Mouse (Mus musculus) megakaryocyte progenitor cell, adult 5-6 weeks (primary cell): ENCODE results near the gene Cdc42ep1. TPM values are rescaled to one million over a fixed set of nuclear protein-coding genes. Genes with fewer than 3 reads are reported as not detected.

Experiments
- ATAC-seq: replicated peaks from 2 replicates; pipeline ENCODE4 v1.8.0; 2016; ENCODE audit warnings: mild to moderate bottlenecking, moderate TSS enrichment, inconsistent platforms; ENCODE audit not compliant: poor library complexity
- total RNA-seq, 2 experiments: library from RNA; stranded (forward) in 1 of 2; stranded (reverse) in 1 of 2; fragments of 157-497, 149-512 nt in 1 of 2; fragments of 200-1000 nt in 1 of 2; gene quantifications; 2 replicates each; pipeline versions ENCODE4 v1.2.3 to v1.2.4; 2015 to 2017

The Cdc42ep1 gene
- not detected in 2 replicates for total RNA-seq (2015)
- not detected in 2 replicates for total RNA-seq (2017)

DNA sequence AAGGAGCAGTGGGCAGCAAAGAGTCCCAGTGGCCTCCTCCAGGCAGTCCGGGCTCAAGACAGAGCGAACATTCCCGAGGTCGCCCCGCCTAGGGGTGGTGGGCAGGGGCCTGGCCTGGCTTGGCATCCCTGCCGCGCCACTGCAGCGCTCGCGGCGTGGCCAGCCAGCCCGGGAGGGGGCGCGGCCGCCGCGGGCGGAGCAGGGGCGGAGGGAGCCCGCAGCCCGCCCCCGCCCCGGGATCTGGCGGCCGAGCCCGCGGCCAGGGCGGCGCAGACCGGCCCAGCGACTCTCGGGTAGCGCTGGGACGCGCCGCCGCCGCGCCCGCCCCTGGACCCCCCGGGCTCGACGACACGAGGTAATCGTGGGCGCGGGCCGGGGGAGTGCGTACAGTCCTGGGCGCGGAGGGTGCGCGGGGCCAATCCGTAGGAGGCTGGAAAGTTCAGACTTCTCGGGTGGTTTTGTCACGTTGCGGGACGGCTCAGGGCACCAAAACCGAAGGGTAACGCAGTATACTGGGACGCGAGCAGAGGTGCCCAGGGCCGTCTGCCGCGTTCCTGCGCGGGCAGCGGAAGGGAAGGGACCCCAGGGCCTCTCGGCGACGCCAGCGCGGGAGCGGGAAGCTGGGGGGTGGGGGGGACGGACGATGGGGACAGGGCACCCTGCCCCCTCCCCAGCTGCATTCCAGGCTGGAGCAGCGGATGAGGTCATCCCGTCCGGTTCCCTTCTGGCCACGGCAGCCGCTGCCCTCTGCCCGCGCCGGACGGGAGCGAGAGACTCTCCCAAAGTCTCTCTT, at the start of gene Cdc42ep1:
TSS of gene Cdc42ep1 (plus strand) at position 254 of the 793 bp plus-strand sequence.
- ATAC-seq, result no peak

DNA sequence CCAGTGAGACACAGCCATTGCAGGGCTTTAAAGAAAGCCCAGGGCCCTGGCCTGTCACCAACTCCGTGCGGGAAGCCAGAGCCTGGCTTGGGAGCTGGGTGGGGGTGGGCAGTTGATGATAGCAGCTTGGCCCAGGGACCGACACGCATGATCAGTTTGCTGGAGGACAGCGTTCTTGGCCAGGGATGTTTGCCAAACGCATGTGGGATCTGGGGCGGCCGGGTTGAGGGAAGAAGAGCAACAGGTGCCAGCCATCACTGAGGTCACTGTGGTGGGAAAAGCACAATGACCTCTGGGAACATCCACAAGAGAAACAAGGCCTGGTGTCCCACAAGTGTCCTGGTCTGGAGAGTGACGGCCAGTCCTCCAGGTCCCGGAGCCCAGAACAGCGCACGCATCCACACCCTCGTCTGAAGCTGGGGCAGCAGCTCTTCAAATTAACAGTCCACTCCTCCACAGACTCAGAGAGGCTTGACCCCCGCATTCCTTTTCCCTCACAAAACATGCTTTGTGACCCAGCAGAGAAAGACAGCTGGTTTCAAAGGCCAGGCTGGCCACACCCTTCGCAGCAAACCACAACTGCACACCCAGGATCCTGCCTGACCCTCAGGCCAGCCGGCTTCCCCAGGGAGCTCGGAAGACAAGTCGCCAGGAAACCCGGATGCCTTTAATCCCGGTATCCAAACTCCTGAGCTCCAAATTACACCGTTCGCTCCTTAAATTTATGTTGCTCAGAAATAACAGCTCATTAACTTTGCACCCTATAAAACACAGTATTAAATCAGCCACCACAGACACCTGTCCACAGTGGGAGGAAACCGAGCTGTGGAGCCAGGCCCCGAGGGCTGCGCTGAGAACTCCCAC, 46.0 kb upstream of the Cdc42ep1 start:
- ATAC-seq, result no peak

DNA sequence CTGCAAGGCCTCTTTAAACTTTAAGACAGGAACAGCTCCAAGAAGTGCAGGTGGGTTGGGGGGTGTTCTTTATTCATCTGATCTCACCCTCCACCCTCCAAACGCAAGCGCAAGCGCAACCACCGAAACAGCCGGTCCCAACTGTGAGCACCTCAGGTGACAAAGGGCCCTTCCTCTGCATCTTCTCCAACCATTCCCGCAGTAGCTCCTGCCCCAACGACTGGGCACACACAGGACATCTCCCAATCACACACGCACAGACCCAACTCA, 45.4 kb upstream of the Cdc42ep1 start:
- no peak for ATAC-seq

DNA sequence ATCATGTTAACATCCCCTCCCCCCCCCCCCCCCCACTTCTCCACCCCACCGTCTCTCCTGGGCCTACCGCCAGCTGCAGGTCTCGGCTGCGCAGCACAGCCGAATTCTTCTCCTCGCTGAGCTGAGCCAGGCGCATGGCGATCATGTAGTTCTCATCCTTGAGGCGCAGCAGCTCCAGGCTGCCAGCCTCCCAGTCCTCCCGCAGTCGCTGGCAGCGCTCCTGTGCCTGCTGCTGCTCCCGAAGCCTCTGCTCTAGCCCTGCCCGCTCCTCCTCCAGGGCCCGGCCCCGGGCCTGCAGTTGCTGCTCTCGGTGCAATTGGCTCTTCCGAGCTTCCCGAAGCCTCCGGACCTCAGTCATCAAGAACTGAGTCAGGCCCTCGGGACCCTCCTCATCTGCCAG, 43.4 kb upstream of the Cdc42ep1 start:
- ATAC-seq, result no peak

DNA sequence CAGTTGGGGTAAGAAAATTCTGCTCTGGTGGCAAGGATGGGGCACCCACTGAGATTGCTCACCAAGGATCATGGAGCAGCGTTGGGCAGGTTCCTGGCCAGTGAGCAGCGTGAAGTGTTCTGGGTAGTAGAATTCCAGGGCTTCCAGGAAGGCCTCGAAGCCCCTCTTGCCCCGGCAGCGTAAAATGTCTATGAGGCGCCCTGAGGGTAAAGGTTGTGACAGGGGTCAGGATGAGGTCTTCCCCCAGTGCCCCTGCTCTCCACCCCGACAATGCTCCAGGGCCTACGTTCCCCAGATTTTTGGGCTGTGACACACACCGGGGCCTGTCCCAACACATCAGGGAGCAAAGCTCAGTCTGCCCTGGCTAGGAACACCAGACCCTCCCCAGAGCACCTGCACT, 40.9 kb upstream of the Cdc42ep1 start:
- no peak for ATAC-seq

DNA sequence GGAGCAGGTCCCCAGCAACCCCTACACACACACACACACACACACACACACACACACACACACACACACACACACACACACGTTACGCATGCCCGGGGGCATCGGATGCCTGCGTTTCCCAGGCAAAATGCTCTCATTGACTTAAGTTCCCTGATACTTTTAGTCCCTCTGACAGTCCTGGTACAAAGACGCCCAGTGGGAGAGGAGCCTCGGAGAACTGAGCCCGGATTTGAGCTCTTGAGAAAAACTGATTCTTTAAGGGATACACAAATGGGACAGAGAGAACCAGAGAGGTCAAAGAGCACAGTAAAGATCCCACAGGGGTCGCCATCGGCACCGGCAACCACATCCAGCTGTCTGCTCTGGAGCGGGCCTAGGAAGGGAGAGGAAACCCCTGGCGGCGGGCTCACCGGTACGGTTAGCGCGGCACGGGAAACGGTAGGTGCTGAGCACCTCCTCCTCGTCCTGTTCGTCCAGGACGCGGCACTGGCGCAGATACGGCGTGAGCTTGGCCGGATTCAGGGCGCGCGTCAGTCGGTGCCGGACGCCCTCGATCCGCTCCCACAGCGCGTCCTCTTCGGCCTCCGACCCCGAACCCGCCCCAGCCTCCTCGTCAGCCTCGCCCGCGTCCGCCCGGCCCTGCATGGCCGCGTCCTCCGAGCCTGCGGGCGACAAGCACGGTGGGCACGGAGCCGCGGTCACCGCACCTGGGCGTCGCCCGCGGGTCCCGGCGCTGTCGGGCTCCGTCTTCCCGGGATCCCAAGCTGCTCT, 40.3 kb upstream of the Cdc42ep1 start:
- ATAC-seq, result 0 out of 2 replicates have a peak, but pooled peaks have one; percentile 16

DNA sequence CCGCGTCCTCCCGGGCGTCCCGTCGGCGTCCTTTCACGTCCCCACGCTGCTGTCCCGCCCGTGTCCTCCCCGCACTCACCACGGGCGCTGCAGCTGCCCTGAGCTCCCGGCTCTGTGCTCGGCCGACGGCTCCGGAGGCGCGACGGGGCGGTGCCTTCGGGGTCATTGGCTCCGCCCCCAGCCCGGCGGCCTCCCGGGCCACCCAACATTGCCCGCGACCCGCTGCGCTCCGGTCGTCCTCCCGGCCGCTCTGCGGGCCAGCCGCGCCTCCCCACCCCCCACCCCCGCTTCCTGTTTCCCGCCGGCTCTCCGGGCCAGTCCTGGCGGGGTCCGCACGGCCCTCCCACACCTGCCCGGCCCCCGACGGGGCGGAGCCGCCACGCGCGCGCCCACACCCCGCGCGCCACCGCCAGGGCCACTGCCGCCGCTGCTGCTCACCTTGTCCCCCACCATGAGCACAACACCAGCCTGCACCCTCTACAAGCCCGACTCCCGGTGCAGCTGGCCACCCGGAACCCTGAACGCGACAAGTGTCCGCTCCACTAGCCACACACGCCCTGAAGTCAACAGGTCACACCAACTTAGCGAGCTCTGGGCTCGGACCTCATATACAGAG, 39.5 kb upstream of the Cdc42ep1 start, which contains the start of gene Card10:
TSS of gene Card10 (minus strand) at position 267 of the 616 bp plus-strand sequence.
- peak; percentile 59 for ATAC-seq

DNA sequence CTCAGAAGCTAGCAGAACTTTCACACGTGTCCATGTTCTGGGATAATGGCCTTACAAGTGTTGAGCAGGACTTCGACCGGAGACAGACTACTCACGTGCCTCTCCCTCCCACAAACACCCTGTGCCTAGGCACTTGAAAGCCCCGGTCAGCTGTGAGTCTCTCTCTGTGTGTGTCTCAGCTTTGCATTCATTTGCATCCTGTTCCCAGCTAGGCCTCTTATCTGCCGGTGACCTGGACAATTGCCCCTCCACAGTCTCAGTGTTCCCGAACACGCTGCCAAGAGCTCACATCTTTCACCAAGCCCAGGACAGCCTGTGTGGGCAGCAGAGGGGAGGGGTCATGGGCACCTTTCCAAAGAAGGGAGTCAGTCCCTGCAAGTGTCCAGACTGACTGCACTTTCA, 38.9 kb upstream of the Cdc42ep1 start:
- no peak for ATAC-seq

DNA sequence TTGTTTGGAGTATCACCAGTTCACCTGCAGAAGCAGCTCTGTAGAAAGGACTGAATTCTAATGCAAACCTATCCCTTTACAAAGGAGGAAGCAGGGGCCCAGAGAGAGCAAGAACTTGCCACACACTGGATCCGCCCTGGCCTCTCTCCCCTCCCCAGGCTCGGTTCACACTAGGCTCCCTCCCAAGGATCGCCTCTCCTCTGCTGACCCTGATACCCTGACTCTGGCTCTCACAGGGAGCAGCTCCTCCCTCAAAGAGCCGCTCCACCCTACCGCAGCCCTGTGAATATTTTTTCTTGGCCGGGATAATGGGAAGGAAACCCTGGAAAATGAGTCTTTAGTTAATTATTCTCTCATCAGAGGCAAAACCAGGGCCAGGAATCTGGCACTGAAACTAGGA, 38.1 kb upstream of the Cdc42ep1 start:
- ATAC-seq, result peak; percentile 48; the same call in 1 of the 2 replicates

DNA sequence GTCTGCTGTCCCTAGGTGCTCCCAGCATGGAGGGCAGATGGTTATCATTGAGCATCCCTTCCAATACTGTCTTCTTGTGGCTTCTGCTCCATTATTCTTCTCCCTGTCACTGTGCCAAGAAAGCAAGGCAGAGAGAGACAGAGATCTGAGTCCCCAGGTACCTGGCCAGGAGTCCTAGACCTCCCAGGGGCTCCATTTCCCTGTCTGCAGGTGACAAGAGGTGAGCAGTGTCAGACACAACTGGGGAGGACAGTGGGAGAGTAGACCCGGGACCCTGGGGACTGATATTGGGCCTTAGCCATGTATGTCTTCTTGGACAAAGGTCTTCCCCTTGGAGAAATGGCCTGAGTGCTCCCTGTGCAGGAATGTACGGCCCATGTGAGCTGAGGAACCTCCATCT, 37.1 kb upstream of the Cdc42ep1 start:
- no peak for ATAC-seq

DNA sequence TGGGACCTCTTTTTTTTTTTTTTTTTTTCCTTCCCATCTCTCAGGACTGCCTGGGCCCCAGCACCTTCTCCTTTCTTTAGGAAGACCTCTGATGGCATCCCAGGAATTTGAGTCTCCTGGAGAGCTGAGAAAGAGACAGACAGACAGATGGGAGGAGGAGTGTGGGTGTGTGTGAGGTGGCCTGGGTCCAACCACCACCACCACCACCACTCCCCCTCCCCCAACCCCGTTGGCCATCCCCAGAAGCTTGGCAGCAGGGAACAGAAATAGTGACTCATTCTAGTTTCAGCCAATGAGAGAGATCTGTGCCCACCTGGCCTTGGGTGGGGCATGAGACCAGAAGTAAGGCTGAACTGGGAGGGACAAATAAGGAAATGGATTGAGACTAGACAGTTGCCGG, 35.8 kb upstream of the Cdc42ep1 start:
- no peak for ATAC-seq

DNA sequence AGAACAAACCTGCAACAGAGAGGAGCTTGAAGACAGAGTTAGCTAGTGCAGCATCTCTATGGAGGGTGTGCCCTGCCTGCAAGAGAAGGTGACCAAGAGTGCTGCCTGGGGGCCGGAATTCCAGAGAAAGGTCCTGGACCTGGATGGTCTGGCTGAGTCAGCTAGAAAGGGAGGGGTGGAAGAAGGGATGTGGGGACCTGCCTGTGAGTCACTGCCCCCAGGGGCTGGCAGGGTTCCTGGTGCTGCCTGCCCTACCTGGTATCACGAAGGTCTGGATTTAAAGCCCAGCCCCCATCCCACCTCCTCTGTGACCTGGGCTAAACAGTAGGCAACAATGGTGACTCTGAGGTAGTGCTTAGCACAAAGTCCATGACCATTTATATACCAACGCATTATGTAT, 35.3 kb upstream of the Cdc42ep1 start:
- ATAC-seq, result no peak

DNA sequence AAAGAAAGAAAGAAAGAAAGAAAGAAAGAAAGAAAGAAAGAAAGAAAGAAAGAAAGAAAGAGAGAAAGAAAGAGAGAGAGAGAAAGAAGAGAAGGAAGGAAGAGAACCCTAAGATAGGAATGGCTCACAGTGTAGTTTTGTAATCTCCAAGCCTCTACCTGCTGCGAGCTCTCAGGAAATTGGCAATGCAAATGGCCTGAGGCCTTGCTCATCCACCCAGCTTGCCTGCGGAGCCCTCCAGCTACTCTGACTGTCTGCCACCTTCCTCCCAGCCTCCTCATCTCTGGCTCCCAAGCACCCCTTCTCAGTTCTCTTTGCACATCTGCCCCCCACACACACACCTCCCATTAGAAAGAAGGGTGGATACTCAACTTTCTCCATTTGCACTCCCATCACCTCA, 33.4 kb upstream of the Cdc42ep1 start:
- no peak for ATAC-seq

DNA sequence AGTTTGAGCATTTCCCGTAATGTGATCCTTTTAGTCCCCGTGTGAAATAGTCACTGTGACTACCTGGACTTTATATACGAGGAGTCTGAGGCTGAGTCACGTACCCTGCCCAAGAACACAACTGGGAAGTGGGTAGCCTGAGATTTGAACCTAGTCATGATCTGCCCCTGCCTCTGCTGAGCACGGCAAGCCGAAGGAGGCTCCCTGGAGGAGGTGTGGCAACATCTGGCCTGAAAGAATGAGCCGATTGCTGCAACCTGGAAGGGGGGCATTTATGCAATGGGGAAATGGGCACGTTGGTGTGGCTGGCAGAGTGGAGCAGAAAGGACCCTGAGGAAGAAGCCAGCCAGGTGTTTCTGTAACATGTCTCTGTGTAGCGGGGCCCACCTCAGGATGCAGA, 32.7 kb upstream of the Cdc42ep1 start:
- peak; percentile 79 for ATAC-seq

DNA sequence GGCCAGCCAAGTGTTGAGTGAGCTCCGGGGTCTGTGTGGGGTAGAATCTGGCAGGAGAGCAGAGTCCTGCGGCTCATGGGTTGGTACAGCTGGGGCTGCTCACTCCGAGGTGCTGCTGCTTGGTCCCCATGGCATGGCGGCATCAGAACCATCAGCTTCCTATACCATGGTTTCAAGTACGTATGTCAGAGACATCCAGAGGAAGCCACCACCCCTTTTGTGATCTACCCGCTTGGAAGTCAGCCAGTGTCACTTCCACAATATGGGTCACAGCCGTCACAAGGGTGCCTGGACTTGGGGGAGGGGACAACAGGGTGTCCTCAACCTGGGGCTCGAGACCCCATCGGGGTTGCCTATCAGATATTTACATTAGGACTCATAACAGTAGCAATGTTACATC, 32.3 kb upstream of the Cdc42ep1 start:
- ATAC-seq, result peak; percentile 68

DNA sequence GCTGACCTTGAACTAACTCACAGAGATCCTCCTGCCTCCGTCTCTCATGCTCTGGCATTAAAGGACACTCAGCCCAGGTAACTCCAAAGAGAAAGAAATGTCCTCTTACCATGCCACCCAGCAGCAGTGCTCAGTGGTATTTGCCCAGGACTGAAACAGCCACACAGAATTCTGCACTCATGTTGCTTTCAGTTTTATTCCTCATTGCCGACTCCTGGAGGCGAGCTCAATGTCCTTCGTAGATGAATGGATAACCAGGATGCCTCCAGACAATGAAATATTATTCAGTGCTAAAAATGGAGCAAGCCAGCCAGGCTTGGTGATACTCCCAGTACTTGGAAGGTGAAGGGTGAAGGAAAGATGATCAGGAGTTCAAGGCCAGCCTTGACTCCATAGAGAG, 28.8 kb upstream of the Cdc42ep1 start:
- ATAC-seq, result no peak

DNA sequence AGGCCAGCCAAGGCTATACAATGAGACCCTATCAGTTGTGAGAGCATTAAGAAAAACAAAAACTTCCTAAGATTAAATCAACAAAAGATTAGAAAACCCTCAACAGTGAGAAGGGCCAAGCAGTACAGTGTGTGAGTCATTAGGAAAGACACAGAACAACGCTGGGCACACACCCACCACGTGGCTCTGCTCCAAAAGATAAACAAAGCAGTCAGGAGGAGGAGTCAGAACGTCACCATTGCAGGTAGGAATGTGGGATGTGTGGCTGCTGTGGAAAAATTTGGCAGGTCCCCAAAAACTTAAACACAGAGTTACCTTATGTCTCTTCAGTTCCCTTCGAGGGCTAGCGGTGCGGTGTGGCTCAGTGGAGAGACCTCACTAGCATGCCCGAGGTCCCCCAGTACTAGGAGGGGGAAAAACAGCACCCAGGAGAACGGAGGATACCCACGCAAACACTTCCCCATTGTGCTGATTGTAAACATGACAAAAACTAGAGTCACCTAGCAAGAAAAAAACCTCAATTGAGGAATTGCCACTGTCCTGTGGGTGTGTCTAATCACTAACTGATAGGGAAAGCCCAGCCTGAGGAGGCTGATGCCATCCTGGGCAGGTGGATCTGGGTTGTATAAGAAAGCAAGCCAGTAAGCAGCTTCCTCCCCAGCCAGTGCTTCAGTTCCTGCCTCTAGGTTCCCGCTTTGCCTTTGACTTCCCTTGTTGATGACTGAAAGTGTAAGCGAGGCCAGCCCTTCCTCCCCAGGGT, 26.9 kb upstream of the Cdc42ep1 start:
- ATAC-seq, result peak; percentile 76

DNA sequence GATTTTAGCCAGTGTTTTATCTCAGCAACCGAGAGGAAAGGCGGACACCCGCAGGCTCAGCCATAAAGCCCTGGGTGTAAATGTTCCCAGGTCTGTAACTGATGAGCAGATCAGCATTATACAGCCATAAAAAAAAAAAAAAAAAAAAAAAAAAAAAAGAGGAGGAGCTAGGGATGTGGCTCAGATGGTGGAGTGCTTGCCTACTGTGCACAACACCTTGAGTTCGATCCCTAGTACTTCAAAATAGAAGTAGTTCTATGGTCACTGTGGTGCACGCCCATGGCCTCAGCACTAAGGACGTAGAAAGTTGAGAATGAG, 26.4 kb upstream of the Cdc42ep1 start:
- ATAC-seq, result peak; percentile 4; the same call in 1 of the 2 replicates

DNA sequence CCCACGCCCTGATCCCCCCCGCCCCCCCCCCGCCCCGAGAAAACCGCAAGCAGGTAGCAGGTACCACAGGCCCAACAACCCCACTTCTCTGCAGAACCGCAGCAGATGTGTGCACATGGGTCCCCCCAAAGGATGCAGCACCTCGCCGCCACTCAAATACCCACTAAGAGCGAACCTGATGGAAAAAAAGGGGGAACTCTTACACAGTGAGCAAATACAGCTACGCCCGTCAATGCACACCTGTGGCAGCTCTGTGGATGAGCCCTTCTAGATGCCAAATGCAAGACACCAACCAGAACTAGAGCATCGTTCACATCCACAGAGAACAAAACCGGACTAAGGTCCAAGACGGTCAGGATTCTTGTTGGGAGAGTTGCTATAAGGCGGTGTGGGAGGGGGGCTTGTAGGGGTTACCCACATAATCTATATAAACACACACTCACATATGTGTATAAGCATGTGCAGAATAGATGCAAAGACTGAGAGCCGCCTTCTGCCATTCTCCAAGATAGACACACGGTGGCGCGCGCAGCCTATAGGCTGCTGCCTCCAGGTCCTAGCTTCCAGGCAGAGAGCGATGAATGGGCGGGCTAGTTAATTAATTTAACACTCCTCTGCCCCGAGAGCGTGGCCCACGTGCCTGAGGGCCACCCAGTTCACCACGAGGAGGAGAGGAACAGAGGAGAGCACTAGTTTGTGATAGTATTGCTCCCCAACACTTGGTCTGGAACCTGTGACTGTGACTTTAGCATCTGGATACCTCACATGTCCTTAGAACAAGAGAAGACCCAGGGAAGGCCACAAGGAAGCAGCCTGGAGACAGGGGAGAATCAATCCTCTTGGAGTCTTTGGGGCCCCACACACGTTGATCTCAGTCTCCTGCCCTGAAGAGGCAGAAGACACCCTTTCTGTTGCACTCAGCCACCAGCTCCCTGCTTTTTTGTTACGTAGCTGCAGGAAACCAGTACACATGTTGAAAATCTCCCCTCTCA, 15.9 kb upstream of the Cdc42ep1 start:
- peak; percentile 94 for ATAC-seq
